Comparison of ENCODE assay signal across 34 mouse cellular contexts in the genomic region with DNA sequence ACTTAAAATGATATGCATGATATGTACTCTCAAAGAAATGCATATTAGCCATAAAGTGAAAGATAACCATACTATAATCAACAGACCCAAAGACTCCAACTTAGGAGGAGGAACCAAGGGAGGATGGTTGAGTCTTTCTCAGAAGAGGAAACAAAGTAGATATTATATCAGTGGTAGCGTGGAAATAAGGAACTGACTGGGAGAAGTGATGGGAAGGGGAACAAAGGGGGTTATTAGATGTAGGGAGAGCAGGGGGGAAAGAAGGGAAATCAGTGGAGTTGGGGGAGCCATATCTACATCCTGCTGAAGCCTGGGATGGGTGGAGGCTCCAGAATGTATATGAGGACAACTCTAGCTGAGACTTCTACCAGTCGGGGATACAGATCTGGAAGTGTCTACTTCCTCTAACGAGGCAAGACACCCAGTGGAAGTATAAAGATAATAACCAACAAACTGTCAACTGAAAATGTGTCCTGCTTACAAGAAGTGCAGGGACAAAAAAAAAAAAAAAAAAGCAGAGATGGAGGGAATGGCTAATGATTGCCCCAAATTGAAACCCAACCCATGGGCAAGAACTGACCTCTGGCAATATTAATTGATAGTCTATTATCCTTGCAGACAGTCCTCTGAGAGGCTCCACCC.
"Had no signal": no experiment of that assay in that cellular context is flagged by ENCODE, and none has a peak within 500 bp of the region (broad histone marks: within the 10 kb centered on the region; RNA-seq: fewer than 3 reads in every experiment).

No protein-coding gene starts in this region.

- H3K9ac ChIP-seq: heart, embryonic 12.5 days; heart, embryonic 13.5 days; heart, embryonic 15.5 days; hindbrain, embryonic 12.5 days; hindbrain, embryonic 13.5 days; hindbrain, embryonic 14.5 days; hindbrain, embryonic 15.5 days; intestine, embryonic 15.5 days; kidney, embryonic 15.5 days had no signal

- H3K4me1 ChIP-seq: heart, embryonic 10.5 days; heart, embryonic 12.5 days; heart, embryonic 13.5 days; heart, embryonic 15.5 days; hindbrain, embryonic 10.5 days; hindbrain, embryonic 12.5 days; hindbrain, embryonic 13.5 days; hindbrain, embryonic 15.5 days; intestine, embryonic 15.5 days; kidney, embryonic 15.5 days had no signal

- ATAC-seq: hindbrain, embryonic 16.5 days; hindbrain, postnatal 0 days; inflammation-experienced regulatory T-cells, adult 6 months; intestine, embryonic 15.5 days; intestine, embryonic 16.5 days; intestine, postnatal 0 days had no signal

- H3K9me3 ChIP-seq: heart, embryonic 10.5 days; heart, embryonic 12.5 days; heart, embryonic 13.5 days; heart, embryonic 15.5 days; hindbrain, embryonic 10.5 days; hindbrain, embryonic 12.5 days; hindbrain, embryonic 13.5 days; hindbrain, embryonic 15.5 days; intestine, embryonic 15.5 days; kidney, embryonic 15.5 days had no signal

- H3K27ac ChIP-seq: heart, embryonic 10.5 days; heart, embryonic 13.5 days; heart, embryonic 15.5 days; hindbrain, embryonic 10.5 days; hindbrain, embryonic 12.5 days; hindbrain, embryonic 13.5 days; hindbrain, embryonic 14.5 days; hindbrain, embryonic 15.5 days; hindbrain, postnatal 0 days; intestine, embryonic 15.5 days; kidney, embryonic 15.5 days; kidney, postnatal 0 days; layer of hippocampus, adult 2 months; left cerebral cortex, adult 2 months had no signal

- H3K4me3 ChIP-seq: heart, embryonic 10.5 days; heart, embryonic 12.5 days; heart, embryonic 13.5 days; heart, embryonic 15.5 days; hindbrain, embryonic 10.5 days; hindbrain, embryonic 12.5 days; hindbrain, embryonic 13.5 days; hindbrain, embryonic 15.5 days; intestine, embryonic 15.5 days; kidney, embryonic 15.5 days; layer of hippocampus, adult 2 months; left cerebral cortex, adult 2 months had no signal

- H3K36me3 ChIP-seq: heart, embryonic 10.5 days; heart, embryonic 12.5 days; heart, embryonic 13.5 days; heart, embryonic 15.5 days; hindbrain, embryonic 10.5 days; hindbrain, embryonic 12.5 days; hindbrain, embryonic 13.5 days; hindbrain, embryonic 15.5 days; intestine, embryonic 15.5 days; kidney, embryonic 15.5 days had no signal

- DNase-seq: heart, postnatal 14 days; heart, postnatal 36 days; heart, postnatal 4 days; kidney, adult 11 months; kidney, adult 18-20 months; kidney, adult 2 months; kidney, adult 8-10 months; kidney, adult 9 months; kidney, postnatal 10 days; kidney, postnatal 14 days; kidney, postnatal 25 days; kidney, postnatal 36 days; kidney, postnatal 4 days; layer of hippocampus, adult 9-11 months; layer of hippocampus, postnatal 36 days had no signal

- H3K4me2 ChIP-seq: heart, embryonic 12.5 days; heart, embryonic 13.5 days; heart, embryonic 15.5 days; hindbrain, embryonic 12.5 days; hindbrain, embryonic 13.5 days; hindbrain, embryonic 14.5 days; hindbrain, embryonic 15.5 days; intestine, embryonic 15.5 days; kidney, embryonic 15.5 days had no signal

- H3K27me3 ChIP-seq: heart, embryonic 12.5 days; heart, embryonic 13.5 days; heart, embryonic 15.5 days; hindbrain, embryonic 12.5 days; hindbrain, embryonic 13.5 days; hindbrain, embryonic 15.5 days; intestine, embryonic 15.5 days; kidney, embryonic 15.5 days had no signal
